Mouse (Mus musculus): ENCODE results near the gene Cops7a.

Gene Cops7a

DNA sequence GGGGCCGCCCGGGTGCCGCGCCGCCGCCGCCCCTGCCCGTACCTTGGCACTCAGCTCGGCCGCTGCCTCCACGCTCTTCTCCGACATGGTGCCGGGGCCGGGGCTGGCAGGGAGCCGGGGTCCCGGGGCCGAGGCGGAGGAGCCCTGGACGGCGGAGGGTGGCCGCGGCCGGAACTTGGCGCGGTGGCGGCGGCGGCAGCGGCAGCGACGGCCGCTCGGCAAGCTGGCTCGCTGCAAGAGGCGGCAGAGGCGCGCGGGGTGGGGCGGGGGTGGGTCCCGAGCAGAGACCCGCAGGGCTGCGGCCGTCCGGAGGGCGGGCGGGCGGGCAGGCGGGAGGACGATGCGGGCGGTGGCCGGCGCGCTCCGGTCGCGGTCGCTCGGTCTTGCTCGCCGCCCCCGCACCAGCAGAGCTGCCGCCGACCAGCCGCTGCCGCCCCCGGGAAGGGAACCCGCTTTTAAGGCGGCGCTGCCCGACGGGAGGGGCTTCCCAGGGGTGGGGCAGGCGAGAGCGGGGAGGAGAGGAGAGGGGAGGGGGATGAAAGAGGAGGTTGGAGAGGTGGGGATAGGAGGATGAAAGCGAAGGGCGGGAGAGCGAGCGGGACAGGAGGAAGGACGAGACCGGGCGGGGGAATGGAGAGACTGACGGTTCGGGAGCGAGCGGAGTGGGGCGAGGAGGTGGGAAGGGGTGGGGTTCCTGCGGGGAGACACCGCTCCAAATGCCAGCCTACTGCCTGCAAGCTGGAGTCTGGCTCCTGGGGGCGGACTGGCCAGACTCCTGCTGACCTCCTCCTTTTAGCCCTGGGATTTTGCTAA lies 47.6 kb downstream of the Cops7a start:
- peak; percentile 64 to 66 for DNase-seq

- DNase-seq, result peak; percentile 79 to 95
These were observed 48.4 kb downstream of the Cops7a start for GRCm38 (mm10) chr6:124916695-124917517.

GRCm38 (mm10) chr6:124915942-124916694 lies 49.2 kb downstream of the Cops7a start:
- no peak for DNase-seq

DNA sequence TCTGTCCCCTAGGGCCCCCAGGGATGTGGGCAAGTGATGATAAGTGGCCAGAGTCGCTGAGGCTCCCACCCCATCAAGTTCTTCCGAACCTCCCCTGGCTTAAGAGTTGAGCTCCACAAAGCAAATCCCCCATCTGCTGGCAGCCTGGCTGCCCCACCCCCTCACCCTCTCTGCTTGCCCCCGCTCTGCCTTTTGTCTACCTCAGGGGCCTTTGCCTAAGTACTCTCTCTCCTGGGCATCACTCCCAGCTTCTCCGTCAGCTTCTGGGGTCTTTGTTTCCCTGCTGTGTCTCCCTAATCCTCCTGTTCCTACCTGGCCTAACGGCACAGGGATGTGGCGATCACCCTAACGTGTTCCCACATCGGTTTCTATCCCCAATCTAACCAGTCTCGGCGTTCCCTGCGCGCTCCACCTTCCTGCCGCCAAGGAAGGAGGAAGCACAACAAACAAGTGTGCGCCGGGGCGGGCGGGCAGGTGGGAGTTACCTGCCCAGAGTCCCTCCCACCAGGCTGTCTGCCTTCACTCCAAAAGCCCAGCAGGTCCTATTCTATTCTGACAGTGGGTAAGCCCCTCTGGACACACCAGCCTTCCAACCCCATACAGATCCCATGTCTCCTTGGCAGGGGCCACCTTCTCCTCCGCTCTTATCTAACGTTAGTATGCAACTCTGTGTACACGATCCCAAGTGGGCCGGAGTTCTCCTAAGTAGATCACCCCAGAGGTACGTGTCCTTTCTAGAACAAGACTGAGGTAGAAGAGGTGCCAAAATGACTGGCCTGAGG lies 50.0 kb downstream of the Cops7a start:
- no peak for DNase-seq

DNA sequence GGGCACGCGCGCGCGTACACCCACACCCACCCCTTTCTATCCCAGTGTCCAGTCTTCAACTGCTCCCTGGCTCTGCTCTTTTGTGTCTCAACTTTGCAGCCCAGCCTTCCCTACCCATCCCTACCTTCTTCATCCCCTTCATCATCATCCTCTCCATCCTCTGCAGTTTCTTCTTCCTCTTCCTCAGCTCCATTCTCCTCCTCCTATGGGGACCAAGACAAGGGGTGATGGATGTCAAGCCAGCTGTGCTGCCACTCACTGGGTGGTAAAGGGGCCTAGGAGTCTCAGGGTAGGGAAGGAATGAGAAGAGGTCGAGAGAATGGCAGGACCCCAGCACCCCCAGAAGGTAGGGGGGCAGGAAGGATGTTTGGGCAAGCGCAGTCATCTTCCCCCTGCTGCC lies 50.8 kb downstream of the Cops7a start:
- DNase-seq, result no peak

- DNase-seq, result no peak
These were observed 51.5 kb downstream of the Cops7a start for GRCm38 (mm10) chr6:124913721-124914285.

GRCm38 (mm10) chr6:124913214-124913613 lies 52.1 kb downstream of the Cops7a start:
- DNase-seq, result no peak

GRCm38 (mm10) chr6:124911533-124912218 lies 53.7 kb downstream of the Cops7a start, which contains the start of gene Lag3:
Gene Lag3, minus strand, starts transcription at chr6:124911705.
- no peak for DNase-seq

DNA sequence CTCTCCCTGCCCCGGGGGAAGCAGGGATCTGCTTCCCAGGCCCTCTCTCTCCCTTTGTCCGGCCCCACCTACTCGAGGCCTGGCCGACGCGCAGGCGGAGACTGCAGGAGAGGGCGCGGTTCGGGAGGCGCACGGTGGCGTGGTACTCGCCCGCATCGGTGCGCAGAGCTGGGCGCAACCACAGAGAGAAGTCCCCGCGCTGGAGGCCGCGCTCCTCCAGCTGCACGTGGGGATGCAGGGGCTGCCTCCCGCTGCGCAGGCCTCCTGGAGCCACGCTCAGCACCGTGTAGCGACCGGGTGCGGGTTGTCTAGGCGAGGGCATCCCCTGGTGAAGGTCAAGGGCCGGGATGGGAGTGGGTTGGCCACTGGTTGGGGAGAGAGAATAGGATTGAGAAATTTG lies 55.3 kb downstream of the Cops7a start:
- DNase-seq, result no peak
